Mouse (Mus musculus): ENCODE results near the gene B130006D01Rik. TPM values are rescaled to one million over a fixed set of nuclear protein-coding genes. Genes with fewer than 3 reads are reported as not detected.
"Not testable (repeated sequence)": the region's sequence is repeated elsewhere in the genome, so short reads cannot be mapped to it uniquely, and the experiment has no call there.

The B130006D01Rik gene
- polyA plus RNA-seq, 1 experiment from 2014 or later = 1.2 TPM

GRCm38 (mm10) chr11:95750995-95751394 is 27.6 kb downstream of the B130006D01Rik start:
- H3K4me1 ChIP-seq = no peaks in the 10 kb centered on the region
- 40% methylated on average over 1 of the region's 1 CpGs for WGBS
- H3K4me3 ChIP-seq = no peak overlapping the region
- H3K27me3 ChIP-seq = no peaks in the 10 kb centered on the region
- H3K9ac ChIP-seq = no peak overlapping the region
- no peaks in the 10 kb centered on the region for H3K9me3 ChIP-seq
- H3K27ac ChIP-seq = no peak overlapping the region
- peaks cover 54% of the 10 kb centered on the region for H3K36me3 ChIP-seq
- no peak overlapping the region for H3K4me2 ChIP-seq
- ATAC-seq (ENCODE audit: insufficient number of reproducible peaks, low FRiP score, low TSS enrichment, low read depth) = no peak

GRCm38 (mm10) chr11:95755137-95755536 is 31.8 kb downstream of the B130006D01Rik start:
- not testable (repeated sequence) for H3K4me3 ChIP-seq; H3K27me3 ChIP-seq; H3K9ac ChIP-seq; H3K9me3 ChIP-seq; H3K4me2 ChIP-seq; H3K27ac ChIP-seq; H3K4me1 ChIP-seq; ATAC-seq (ENCODE audit: insufficient number of reproducible peaks, low FRiP score, low TSS enrichment, low read depth)
- peaks cover 65% of the 10 kb centered on the region for H3K36me3 ChIP-seq
- 93% methylated on average over 4 of the region's 4 CpGs for WGBS

DNA sequence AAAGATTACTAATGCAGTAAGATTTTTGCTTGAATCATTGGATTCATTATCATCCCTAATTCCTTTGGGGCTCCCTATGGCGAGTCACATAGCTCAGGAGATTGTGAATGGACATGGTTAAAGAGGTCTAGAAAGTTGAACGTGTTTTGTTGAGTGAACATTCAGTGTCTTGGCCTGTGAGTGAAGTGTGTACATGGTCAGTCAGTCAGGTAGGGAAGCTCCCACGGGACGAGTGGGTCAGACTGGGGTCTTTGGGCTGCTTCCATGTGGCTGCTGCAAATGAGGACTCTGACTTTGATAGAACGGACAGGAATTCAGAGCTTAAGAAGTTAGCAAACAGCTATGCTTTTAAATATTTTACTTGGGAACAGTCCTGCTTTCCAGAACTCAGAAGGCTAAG is 37.1 kb downstream of the B130006D01Rik start:
- Histone ChIP-seq H3K27ac (no peak overlapping the region), H3K4me1 (peaks cover 3% of the 10 kb centered on the region; the same call in 1 of the 2 replicates), H3K36me3 (peaks cover 52% of the 10 kb centered on the region), H3K4me2 (no peak overlapping the region), H3K9ac (no peak overlapping the region), H3K4me3 (no peak overlapping the region), H3K9me3 (no peaks in the 10 kb centered on the region), H3K27me3 (no peaks in the 10 kb centered on the region)
- ATAC-seq (ENCODE audit: insufficient number of reproducible peaks, low FRiP score, low TSS enrichment, low read depth) = no peak
- WGBS = 87% methylated on average over 5 of the region's 5 CpGs

- Histone ChIP-seq H3K4me2 (no peak overlapping the region), H3K27me3 (no peaks in the 10 kb centered on the region), H3K9me3 (no peaks in the 10 kb centered on the region), H3K4me3 (no peak overlapping the region), H3K27ac (no peak overlapping the region), H3K4me1 (peaks cover 3% of the 10 kb centered on the region; the same call in 1 of the 2 replicates), H3K9ac (no peak overlapping the region), H3K36me3 (peaks cover 33% of the 10 kb centered on the region)
- 65% methylated on average over 4 of the region's 4 CpGs for WGBS
- 0 out of 2 replicates have a peak, but pooled peaks have one; percentile 48 for ATAC-seq (ENCODE audit: insufficient number of reproducible peaks, low FRiP score, low TSS enrichment, low read depth)
Measured at GRCm38 (mm10) chr11:95762996-95763395, 39.6 kb downstream of the B130006D01Rik start.

DNA sequence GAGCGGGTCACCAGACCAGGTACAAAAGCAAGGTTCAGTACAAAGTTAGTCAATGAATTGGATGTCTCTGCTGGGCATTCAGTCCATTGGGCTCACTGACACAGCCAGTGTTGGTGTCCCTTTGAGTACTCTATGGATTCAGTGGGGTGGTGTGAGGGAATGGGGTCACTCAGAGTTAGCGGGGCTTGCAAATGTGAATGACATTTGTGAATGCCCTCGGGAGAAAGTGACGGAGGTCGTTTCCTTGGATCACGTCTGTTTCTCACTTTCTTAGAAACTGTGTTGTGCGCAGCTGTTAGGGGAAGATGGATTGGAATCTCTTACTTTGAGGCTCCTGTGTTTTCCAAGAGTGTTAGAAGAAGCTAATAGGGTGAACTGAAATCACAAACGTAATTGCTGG is 41.4 kb downstream of the B130006D01Rik start:
- Histone ChIP-seq H3K4me1 (peaks cover 3% of the 10 kb centered on the region; the same call in 1 of the 2 replicates), H3K4me2 (no peak overlapping the region), H3K27ac (no peak overlapping the region), H3K9ac (no peak overlapping the region), H3K4me3 (no peak overlapping the region), H3K9me3 (no peaks in the 10 kb centered on the region), H3K27me3 (no peaks in the 10 kb centered on the region), H3K36me3 (peaks cover 39% of the 10 kb centered on the region)
- no peak for ATAC-seq (ENCODE audit: insufficient number of reproducible peaks, low FRiP score, low TSS enrichment, low read depth)
- 68% methylated on average over 8 of the region's 8 CpGs for WGBS

DNA sequence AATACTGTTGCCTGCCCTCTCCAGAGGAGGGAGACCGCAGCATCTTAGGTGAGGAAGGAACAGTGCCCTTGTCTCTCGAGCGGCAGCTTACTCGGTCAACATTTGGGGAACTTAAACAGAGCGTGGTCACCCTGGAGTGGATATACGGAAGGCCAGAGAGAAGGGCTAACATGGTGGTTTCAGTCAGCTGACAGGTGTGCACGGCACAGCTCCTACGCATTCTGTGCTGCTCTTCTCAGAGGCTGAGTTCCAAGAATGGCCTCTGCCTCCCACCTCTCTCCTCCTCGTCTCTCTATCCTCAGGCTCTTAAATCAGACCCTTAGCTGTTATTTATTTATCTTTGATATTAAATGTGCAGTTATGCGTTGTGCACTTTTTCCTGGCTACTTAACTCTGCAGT is 41.9 kb downstream of the B130006D01Rik start:
- Histone ChIP-seq H3K27me3 (no peaks in the 10 kb centered on the region), H3K9me3 (no peaks in the 10 kb centered on the region), H3K4me2 (no peak overlapping the region), H3K4me1 (peaks cover 3% of the 10 kb centered on the region; the same call in 1 of the 2 replicates), H3K9ac (no peak overlapping the region), H3K4me3 (no peak overlapping the region), H3K27ac (no peak overlapping the region), H3K36me3 (peaks cover 41% of the 10 kb centered on the region)
- ATAC-seq (ENCODE audit: insufficient number of reproducible peaks, low FRiP score, low TSS enrichment, low read depth) = no peak
- WGBS = 92% methylated on average over 10 of the region's 10 CpGs

DNA sequence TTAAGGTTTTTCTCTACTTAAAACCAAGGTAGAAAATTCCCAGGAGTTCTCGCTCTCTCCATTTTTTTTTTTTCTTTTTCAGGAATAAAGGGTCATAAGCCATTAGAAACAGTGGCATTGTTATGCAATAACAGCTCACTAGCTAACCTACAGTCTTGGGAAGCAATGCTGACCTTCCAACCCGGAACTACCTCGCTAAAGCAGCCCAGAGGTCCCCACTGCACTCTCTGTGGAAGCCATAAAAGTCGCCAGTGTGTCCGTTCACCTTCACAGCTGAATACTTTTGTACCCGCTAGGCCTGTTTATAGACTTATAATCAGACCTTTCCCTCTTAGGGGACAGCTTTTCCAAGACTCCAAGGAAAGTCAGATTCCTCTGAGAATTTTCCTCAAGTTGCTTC is 44.9 kb downstream of the B130006D01Rik start:
- 58% methylated on average over 6 of the region's 6 CpGs for WGBS
- Histone ChIP-seq H3K9ac (no peak overlapping the region), H3K4me2 (no peak overlapping the region), H3K9me3 (no peaks in the 10 kb centered on the region), H3K27ac (no peak overlapping the region), H3K4me1 (0 out of 2 replicates have a peak, but pooled peaks cover under 1% of the 10 kb centered on the region), H3K36me3 (peaks cover 38% of the 10 kb centered on the region), H3K27me3 (no peaks in the 10 kb centered on the region), H3K4me3 (no peak overlapping the region)
- ATAC-seq (ENCODE audit: insufficient number of reproducible peaks, low FRiP score, low TSS enrichment, low read depth) = no peak

- no peaks in the 10 kb centered on the region for H3K4me1 ChIP-seq
- H3K9ac ChIP-seq = no peak overlapping the region
- H3K4me3 ChIP-seq = no peak overlapping the region
- no peaks in the 10 kb centered on the region for H3K27me3 ChIP-seq
- H3K36me3 ChIP-seq = peaks cover 33% of the 10 kb centered on the region
- H3K9me3 ChIP-seq = no peaks in the 10 kb centered on the region
- WGBS = 86% methylated on average over 10 of the region's 10 CpGs
- no peak overlapping the region for H3K27ac ChIP-seq
- ATAC-seq (ENCODE audit: insufficient number of reproducible peaks, low FRiP score, low TSS enrichment, low read depth) = no peak
- no peak overlapping the region for H3K4me2 ChIP-seq
Measured at GRCm38 (mm10) chr11:95769208-95769607, 45.8 kb downstream of the B130006D01Rik start.

GRCm38 (mm10) chr11:95770720-95771364 is 47.5 kb downstream of the B130006D01Rik start:
- Histone ChIP-seq H3K4me1 (no peaks in the 10 kb centered on the region), H3K27ac (no peak overlapping the region), H3K36me3 (peaks cover 22% of the 10 kb centered on the region), H3K27me3 (no peaks in the 10 kb centered on the region), H3K4me3 (no peak overlapping the region), H3K9ac (no peak overlapping the region), H3K9me3 (no peaks in the 10 kb centered on the region), H3K4me2 (no peak overlapping the region)
- 60% methylated on average over 9 of the region's 9 CpGs for WGBS
- ATAC-seq (ENCODE audit: insufficient number of reproducible peaks, low FRiP score, low TSS enrichment, low read depth) = no peak

DNA sequence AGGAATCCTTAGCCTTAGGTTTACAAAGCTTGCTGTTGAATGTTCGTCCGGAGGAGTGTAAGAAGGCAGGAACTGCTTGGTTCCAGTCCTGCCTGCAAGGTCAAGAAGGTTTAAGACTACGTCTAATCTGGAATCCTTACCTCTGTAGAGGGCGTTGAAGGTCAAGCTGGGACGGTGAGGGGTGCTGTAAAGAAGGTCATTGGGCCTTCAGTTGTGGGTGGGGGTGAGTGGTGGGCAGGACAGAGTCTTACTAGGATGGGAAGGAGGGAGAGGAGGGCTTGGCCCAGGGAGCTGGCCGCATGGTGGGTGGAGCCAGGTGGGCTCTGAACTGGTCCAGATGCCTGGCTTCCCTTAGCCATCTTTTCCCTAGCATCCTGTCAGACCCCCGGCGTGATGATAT is 48.3 kb downstream of the B130006D01Rik start:
- no peak overlapping the region for H3K4me2 ChIP-seq
- no peaks in the 10 kb centered on the region for H3K9me3 ChIP-seq
- no peak overlapping the region for H3K4me3 ChIP-seq
- H3K27ac ChIP-seq = no peak overlapping the region
- peaks cover 22% of the 10 kb centered on the region for H3K36me3 ChIP-seq
- no peak for ATAC-seq (ENCODE audit: insufficient number of reproducible peaks, low FRiP score, low TSS enrichment, low read depth)
- no peaks in the 10 kb centered on the region for H3K27me3 ChIP-seq
- 87% methylated on average over 8 of the region's 8 CpGs for WGBS
- no peaks in the 10 kb centered on the region for H3K4me1 ChIP-seq
- no peak overlapping the region for H3K9ac ChIP-seq

- Histone ChIP-seq H3K27me3 (no peaks in the 10 kb centered on the region), H3K4me2 (no peak overlapping the region), H3K9ac (no peak overlapping the region), H3K36me3 (peaks cover 22% of the 10 kb centered on the region), H3K27ac (no peak overlapping the region), H3K4me3 (no peak overlapping the region), H3K9me3 (no peaks in the 10 kb centered on the region), H3K4me1 (0 out of 2 replicates have a peak, but pooled peaks cover 4% of the 10 kb centered on the region)
- no peak for ATAC-seq (ENCODE audit: insufficient number of reproducible peaks, low FRiP score, low TSS enrichment, low read depth)
- WGBS = 74% methylated on average over 3 of the region's 3 CpGs
Measured at GRCm38 (mm10) chr11:95773264-95773663, 49.9 kb downstream of the B130006D01Rik start.

Measured in limb, embryonic 15.5 days (tissue).